Mouse (Mus musculus): ENCODE results near the gene Rbm20.

DNA sequence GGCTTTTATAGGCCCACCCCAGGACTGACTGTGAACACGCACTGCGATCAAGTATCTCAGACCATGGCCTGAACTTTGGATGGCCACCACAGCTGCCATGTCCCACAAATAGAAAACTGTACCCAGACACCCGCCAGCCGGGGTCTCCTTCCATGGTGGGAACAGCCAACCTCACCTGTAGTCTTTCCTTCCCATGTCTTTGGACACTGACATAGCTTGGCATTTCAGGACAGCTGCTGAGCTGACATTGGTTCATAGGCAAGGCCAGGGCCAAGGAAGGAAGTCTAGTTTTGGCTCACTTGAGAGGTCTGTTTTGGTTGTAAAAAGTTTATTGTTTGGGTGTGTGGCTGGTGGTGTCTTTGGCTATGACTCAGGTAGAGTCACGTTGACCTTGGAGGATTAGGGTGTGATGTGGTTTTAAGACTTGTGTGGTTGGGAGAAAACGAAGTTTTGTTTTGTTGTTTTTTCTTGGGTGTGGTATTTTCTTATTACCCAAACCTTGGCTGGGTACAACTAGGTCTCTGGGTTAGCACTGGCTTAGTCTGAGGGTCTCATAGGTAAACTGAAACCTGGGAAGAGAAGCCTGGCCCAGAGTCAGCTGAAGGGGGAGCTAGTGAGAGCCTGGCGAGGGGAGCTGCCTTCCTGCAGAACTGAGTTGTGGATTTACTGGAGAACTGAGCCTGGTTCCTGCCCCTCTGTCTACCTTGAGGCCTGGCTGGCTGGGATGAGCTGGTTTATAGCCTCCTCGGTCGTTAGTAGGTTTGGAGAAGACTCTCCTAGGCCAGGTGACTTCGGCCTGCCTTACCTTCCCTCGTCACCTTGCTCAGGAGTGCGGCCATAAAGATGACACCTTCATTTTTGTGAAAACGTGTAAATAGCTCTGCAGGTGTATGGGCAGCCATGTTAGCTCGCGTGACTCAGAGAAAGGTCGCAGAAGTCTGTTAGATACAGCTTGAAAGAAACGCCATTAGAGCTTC, 83.3 kb downstream of the Rbm20 start:
- no peak for TF ChIP-seq POLR2A (IDR thresholded peaks at IDR 0.05; ENCODE audit: insufficient read depth, low read depth, low read length)
- TF ChIP-seq CTCF (IDR thresholded peaks at IDR 0.05; ENCODE audit: insufficient read depth, low read depth, low read length) = no peak
